Mouse (Mus musculus): ENCODE measurements around the gene Glrx3.
"Not testable (repeated sequence)": the region's sequence is repeated elsewhere in the genome, so short reads cannot be mapped to it uniquely, and the experiment has no call there.

Gene Glrx3

DNA sequence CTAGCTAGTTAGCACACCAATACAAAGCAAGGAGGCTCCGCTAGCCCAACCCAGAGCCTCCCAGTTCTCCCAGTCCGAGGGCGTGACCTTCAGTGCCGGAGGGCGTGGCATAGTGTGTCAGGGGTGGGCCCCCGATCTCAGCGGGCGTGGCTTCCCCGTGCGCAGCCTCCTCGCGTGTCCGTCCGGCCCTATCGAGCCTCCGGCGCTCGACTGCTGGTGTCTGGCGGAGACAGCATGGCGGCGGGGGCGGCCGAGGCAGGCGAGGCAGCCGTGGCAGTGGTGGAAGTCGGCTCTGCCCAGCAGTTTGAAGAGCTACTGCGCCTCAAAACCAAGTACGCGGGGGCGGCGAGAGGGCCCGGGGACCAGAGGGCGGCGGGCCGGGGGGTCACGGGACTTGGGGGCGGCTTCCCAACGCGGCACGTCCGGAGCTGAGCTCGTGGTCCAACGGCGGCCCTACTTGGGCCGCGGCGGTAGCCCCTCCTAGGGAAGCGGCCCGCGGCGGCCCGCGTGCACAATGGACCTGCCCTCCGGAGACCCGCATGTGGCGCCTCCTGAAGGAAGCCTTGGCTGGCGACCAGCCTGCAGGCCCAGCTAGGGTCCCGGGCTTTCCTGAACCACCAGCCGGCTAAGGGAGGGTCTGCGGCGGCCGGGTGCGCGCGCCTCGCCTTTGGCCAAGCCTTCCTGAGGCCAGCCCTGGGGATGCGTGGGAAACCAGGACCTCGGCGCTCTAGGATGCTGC lies at the start of gene Glrx3:
Gene Glrx3 (plus strand): TSS at position 175 of the 739 bp plus-strand sequence.
- peak; percentile 95 for DNase-seq

DNA sequence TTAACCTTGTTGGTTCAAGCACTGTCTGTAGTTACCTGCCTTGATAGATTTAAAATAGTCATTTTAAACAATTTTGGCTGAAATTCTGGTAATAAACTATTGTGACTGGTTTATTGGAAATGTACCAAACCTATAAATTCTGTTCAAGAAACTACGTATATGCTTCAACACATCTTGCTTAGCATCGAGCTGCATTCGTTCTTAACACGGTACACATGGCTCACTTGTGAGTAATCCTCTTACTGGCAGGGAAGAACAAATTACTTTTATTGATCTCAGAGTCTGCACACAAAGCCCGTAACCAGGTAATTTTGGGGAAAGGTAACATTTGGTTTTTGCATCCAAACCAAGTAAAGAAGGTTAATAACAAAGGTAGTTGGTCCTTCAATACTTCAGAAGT lies 49.6 kb upstream of the Glrx3 start:
- no peak for DNase-seq

DNA sequence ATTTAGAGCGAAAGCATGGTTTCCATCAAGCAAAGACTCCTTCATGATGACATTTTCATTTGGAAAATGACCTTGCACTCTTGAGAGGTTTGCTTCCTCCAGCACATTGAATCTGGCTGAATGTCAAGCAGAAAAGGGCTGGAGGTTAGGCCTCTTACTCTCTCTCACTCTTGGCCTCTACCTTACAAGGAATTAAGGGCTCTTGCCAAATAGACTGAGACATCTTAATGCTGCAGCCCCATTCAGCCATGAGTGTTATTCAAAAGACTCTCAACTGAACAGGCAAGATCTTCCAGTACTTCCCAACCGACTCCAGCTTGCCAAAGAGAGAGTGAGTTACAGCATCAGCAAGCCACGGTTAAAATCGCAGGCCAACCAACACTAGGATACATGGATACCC lies 42.0 kb upstream of the Glrx3 start:
- no peak for DNase-seq

DNA sequence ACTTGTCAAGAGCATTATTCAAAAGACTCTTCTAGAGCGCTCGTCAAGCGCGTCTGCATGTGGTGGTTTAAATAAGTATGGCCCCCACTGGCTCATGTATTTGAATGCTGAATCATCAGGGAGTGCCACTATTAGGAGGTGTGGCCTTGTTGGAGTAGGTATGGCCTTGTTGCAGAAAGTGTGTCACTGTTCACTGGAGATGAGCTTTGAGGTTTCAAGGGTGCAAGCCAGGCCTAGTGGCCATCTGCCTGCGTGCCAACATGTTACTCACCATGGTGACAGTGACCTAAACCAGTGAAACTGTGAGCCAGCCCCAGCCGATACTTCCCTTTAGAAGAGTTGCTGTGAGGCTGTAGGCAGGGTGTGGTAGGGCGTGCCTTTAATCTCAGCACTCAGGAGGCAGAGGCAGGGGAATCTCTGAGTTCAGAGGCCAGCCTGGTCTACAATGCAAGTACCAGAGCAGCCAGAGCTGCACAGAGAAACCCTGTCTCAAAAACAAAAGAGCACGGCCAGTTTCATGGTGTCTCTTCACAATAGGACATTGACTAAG lies 40.0 kb upstream of the Glrx3 start:
- no peak for DNase-seq

DNA sequence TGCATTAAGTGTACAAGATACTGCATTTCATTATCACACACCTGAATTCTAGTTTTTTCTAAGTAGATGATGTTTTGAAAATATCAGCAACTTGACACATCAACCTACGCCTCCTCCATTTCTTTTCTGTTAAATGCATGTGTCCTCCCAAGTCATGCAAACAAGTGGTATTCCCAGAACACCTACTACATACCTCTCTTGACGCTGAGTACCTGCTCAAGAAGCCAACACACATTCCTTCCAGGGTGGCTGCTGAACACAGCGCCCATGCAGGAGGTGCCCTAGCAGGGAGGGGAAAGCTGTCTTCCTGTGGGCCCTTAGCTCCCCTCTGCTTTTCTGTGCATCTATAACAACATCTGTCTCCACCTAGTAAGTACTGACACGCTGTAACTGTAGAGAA lies 38.4 kb upstream of the Glrx3 start:
- DNase-seq = no peak

DNA sequence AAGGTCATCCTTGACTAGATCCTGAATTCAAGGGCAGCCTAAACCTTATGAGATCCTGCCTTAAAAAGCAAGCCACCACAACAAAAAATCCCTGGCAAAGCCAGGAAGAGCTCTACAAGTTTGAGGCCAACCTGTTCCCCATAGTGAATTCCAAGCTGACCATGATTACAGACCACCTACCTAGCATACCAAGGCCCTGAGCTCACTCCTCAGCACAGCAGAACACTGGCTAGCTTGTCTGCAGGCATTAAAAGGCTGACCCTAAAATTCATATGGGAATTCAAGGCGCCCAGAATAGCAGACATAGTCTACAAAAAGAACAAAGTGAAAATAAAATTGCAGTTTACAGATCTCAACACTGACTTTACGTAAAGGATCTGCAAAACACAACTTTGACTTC lies 33.3 kb upstream of the Glrx3 start:
- DNase-seq = no peak

DNA sequence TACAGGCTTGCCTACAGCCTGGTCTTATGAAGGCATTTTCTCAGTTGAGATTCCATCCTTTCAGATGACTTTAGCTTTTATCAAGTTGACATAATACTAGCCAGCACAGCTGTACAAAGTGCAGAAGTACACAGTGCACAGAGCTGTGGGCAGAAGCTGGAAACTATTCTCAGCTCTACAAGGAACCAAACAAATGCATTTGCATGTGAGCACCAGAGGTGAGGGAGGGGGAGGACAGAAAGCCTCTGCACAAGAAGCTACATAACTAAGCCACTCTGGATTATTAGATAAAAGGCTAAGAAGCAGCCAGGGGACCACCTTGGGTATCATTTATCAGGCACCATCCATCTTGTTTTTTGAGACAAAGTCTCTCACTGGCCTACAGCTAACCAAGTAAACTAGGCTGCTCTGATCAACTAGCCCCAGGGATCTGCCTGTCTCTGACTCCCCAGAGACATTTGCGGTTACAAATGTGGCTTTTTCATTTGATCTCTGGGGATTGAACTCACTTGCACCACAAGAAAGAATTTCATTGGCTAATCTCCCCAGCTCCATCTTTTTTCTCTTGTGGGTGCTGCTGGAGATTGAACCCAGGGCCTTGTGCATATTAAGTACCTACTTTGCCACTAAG lies 29.9 kb upstream of the Glrx3 start:
- no peak for DNase-seq

DNA sequence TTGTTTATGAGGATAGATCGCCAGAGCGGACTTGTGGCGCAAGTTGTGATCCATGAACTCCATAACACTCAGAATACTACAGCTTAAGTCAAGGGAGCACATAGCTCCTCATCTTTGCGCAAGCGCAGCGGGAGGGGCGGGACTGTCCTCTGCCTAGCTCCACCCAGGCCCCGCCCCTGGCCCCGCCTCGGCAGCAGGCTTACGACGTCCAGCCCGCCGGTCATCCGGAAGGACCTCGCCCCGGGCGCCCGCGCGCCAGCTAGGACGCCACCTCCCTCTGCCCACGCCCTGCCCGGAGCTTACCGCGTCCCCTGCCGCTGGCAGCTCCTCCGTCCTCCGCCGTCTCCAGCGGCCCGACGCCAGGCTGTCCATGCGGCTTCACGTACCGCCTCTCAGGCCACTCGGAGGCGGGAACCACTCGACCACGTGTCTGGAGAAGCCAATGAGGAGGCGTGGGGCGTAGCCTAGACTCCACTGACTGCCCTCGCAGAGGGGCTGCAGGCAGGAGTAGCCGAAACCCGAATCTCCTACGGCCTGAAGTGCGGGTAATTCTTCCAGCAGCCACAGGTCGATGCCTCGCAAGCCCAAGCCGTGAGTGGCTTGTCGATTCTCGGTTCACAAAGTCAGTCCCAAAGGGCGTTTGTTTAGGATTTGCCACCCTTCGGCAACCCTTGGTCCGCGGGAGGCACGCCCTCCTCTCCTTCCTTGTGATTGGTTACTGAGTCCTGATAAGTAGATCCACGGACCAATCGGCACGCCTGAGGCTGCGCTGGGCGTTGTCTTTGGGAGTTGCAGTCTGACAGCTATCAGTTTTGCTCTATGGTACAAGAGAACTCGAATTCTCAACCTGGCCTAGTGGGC lies 26.8 kb upstream of the Glrx3 start, which contains the start of gene 9430038I01Rik:
Gene 9430038I01Rik (minus strand): TSS at position 426 of the 861 bp plus-strand sequence.
- DNase-seq = peak; percentile 95

DNA sequence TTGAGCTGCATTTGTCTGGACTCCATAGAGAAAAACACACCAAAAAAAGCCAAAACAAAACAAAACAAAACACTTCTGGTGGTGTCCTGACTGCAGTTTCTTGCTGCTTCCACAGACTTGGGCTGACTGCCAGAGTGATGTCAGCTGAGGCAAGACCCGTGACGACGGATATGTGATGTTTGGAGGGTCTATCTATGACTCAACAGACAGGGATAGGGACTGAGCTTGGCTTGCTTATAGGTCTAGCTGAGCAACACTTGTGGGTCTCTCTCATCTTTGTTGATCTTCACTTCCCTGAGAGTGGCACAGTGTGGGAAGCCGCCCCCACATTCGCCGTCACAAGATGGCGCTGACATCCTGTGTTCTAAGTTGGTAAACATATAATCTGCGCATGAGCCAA lies 22.7 kb upstream of the Glrx3 start:
- DNase-seq = no peak

DNA sequence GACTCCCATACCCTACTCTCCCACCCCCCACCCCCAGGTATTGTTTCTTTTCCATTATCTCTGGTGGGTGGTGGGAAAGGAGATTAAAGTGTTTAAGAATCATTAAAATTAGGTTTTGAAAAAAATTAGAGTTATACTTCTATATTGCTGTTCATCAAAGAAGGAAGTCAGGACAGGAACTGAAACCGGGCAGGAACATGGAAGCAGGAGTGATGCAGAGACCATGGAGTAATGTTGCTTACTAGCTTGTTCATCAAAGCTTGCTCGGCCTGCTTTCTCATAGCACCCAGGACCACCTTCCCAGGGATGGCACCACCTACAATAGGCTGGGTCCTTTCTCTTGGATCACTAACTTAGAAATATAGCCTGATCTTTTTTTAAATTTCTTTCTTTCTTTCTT lies 16.9 kb upstream of the Glrx3 start:
- DNase-seq = no peak

DNA sequence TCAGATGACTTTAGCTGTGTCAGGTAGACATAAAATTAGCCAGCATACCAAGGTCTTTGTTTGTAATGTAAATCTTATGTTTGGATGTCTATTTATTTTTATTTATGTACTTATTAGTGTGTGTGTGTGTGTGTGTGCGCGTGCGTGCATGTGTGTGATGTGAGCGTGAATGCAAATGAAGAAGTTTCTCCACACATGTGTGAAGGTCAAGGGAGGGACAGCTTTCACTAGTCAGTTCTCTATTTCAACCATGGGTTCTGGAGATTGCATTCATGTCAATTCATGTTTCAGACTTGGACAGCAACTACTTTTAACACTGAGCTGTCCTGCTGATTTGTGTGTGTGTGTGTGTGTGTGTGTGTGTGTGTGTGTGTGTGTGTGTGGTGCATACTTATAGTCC lies 16.2 kb upstream of the Glrx3 start:
- no peak for DNase-seq

DNA sequence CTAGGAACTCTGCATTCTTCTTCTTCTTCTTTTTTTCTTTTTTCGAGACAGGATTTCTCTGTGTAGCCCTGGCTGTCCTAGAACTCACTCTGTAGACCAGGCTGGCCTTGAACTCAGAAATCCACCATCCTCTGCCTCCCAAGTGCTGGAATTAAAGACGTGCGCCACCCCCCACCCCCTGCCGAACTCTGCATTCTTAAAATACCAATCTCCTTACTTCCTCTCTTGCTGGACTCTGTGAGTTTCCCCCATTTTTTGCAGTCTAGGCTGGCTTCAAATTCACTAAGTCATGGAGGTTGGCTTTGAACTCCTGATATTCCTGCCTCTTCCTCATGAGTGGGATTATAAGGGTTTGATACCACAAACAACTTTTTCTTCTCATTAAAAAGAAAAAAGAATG lies 10.7 kb upstream of the Glrx3 start:
- no peak for DNase-seq

DNA sequence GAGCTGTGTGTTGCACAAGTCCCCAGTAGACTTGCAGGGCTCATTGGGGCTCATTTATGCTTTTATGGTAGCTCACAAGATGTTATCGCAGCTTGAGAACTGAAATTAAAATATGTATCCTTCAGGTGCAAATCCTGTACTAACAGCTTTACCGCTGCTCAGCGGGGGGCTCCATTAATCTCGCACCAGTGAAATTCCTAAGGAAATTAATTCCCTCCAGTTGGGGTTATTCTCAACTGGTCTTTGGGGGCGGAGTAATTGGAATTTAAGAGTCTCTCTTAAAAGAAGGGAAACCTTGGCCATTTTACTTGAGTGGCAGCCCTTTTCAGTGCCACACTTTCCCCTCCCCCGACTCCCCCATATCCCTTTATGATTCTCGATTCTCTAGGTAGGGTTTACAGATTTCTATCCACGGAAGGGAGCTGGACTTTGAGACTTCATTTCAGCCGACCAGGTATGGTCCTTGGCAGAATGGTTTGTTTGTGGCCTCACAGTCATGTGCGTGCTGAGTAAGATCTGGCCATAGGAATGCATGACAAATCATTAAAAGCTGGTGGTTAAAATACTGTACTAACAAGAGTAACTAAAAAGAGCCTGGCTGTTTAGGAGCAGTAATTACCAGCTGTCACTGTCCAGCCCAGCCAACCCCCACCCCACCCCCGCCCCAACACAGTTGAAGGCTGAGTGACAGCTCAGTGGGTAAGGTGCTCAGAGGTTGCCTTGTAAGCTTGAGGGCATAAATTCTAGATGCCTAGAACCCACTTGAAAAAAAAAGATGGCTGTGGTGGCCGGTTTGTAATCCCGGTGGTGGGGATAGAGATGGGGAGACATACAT lies 5.4 kb upstream of the Glrx3 start:
- DNase-seq = no peak

DNA sequence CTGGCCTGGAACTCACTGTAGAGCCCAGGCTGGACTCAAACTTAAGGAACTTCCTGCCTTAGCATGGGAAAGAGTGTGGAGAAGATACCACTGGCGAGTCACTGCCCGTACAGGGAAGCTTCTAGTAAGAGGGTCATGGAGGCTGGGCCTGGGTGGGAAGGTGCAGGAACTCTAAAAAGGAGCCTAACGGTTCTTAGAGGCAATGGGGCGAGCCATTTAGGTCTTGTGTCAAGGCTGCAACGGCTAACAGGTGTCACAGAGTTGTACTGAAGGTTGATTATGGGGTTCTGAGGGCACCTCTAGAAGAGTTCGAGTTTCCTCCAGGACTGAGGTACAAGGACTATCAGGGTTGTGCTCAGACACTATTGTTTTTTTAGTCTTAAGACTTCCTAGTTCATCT lies 513 bp upstream of the Glrx3 start:
- DNase-seq = no peak

DNA sequence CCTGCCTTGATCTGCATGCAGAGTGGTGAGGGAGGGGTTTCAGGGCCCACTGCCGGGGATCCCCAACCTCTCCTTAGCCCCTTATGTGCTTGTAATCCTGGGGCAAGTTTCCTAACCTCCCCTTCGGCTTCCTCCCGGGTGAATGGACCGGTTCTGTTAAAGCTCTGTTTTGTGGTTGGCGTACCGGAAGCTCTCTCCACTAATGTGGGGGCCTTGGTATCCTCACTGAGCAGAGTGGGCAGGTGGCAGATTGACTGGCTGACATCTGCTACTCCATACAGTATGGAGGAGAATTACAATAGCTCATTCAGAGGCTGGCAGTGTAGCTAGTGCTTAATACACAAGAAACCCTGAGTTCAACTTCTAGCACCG lies 751 bp downstream of the Glrx3 start:
- peak; percentile 20 for DNase-seq

DNA sequence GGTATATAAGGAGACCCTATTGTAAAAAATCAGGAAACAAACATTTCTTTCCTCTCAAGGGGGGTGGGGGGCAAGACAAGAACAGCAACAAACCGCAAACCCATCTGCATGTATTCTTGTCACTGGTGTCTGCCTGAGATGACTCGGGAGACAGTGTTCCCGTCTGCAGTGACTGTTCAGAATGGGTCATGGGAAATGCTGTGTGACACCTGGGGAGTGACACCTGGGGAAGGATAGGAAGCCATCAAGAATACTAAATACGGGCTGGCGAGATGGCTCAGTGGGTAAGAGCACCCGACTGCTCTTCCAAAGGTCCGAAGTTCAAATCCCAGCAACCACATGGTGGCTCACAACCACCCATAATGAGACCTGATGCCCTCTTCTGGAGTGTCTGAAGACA lies 1.5 kb downstream of the Glrx3 start:
- not testable (repeated sequence) for DNase-seq

DNA sequence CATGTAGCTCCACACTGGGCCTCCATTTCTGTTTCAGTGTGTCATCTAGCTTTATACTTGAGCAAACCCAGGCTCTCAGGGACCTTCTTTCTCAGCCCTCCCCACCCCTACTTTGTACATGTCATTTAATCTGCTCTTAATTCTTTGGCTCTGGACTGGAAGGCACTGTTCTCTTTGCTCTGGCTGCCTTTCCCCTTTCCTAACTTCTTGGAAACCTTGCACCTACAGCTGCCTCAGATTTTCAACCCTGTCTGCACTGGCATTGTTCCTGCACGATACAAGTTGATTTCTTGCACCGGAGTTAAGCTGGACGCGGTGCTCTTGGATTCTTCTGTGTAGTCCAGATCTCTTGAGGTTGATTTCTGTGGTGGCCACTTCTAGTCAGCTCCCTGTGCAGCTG lies 5.5 kb downstream of the Glrx3 start:
- no peak for DNase-seq

DNA sequence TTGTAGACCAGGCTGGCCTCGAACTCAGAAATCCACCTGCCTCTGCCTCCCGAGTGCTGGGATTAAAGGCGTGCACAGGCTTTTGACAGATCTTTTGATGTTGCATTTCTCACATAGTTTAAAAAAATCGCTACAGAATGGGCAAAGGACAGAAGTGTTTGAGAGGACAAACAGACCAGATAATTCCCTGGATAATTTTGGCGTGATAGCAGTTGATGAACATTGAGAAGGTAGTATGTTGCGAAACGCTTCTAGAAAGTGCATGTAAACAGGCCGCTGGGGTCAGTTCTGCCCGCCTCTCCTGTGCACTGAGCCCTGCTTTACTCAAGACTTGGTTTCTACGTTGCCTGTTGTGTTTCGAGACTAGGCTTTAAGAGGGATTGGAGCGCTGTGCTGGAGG lies 7.9 kb downstream of the Glrx3 start:
- DNase-seq = no peak

DNA sequence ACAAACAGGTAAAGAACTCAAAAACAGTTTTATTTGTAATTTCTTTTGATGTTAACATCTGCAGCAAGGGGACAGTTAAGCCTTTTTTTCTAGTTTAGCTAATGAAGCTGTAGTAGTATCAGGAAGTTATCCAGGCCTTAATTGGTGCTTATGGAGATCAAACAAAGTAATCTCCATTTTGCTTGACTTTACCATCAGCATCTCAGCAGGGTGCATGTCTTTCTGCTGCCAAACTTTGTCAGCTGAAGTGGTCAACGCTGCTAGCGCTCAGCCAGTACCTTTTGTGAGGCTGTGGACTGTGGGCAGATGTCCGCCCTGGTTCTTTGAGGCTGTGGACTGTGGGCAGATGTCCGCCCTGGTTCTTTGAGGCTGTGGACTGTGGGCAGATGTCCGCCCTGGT lies 24.0 kb downstream of the Glrx3 start:
- DNase-seq = no peak

DNA sequence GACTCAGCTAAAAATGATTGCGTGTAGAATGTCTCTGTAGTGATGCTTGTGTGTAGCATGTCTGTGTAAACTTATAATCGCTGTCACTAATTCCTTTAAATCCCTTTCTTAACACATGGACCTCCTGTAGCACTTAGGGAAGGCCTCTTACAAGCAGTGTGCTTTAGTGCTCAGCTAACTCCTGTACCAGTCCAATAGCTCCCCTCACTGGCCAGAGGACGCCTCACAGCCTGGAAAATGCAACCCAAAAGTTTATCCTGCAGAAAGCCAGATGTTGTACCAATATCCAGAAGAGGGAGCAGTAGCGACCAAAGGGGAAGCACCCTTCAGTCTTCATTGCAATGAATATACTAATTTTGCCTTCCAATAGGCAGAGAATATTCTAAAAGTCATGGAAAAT lies 30.8 kb downstream of the Glrx3 start:
- DNase-seq = peak; percentile 9

DNA sequence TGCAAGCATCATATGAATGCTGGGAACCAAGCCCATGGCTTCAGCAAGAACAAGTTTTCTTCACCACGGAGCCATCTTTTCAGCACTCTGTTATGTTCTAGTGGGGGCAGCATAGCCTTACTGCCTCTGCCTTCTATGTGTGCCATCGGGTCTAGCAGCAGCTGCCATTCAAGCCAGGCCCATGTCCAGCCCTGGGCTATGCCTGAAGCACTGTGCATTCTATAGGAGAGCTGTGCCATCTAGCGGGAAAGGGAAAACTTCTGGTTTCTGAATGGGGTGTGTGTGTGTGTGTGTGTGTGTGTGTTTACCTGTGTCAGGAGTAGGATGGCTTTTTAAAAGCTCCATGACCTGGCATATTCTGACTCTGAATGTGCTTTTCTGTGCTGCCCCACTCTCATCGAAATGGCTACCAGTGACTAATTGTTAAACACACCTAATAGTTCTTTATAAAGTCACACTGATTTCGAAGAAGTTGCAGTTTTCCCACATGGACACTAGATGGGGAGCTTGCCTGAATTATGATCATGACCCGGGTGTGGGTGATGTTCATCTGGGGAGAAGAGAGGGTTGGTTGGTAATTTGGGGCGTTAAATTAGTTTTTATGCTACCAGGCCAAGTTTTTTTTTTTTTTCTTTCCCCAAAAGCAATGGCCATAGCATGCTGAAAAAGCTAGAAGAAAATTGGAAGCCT lies 34.2 kb downstream of the Glrx3 start:
- DNase-seq = no peak

DNA sequence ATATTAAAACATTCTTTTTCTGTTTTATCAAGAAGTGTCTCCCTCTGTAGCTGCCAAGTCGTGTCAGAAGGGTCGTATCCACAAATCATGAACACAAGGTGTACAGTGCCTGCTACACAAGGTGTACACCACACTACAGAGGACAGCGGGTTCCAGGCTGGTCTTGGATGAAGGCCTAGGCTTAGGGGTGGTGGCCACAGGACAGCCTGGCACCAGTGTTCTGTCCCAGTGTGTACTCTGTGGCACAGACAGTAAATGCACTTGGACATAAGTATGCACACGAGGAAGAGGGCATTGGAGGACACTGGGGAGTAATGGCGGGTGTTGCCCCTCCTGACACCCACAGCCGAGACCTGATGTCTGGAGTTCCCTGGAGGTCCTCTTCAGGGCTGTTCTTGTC lies 34.7 kb downstream of the Glrx3 start:
- no peak for DNase-seq
